Mouse (Mus musculus) Patski (cell line): ENCODE results near the gene Mroh2a. TPM values are rescaled to one million over a fixed set of nuclear protein-coding genes. Genes with fewer than 3 reads are reported as not detected.

Experiments
- ATAC-seq: fragments of 100-300 bp; one replicate; pipeline ENCODE4 v1.8.0; 2021
- CTCF ChIA-PET: fragments of 350-600 bp; sonication (Branson Sonifier 250); formaldehyde crosslinking; loops from one replicate; lab custom pipeline; 2022; ENCODE audit warnings: inconsistent platforms; lab: Charles Lee
- POLR2A ChIA-PET: fragments of 350-600 bp; sonication (Branson Sonifier 250); formaldehyde crosslinking; loops from one replicate; lab custom pipeline; 2022; ENCODE audit warnings: antibody characterized with exemption, inconsistent platforms; lab: Charles Lee
- DNase-seq: peaks from one replicate; pipeline ENCODE4 v3.0.0-alpha.2; 2011; ENCODE audit warnings: low read depth, low spot score
- H3K27me3 ChIP-seq: fragments of 371-371 bp; one replicate; pipeline ENCODE4 v1.5.1; 2021
- CTCF ChIP-seq: fragments of 100-300 bp; IDR thresholded peaks from one replicate; pipeline ENCODE4 v1.5.1; 2021
- in situ Hi-C: fragments of 300-500 bp; cut with MboI; formaldehyde crosslinking; loops from 3 replicates; pipeline ENCODE4 v1.11.1; 2018; ENCODE audit warnings: low pct_unique_long_range_greater_than_20kb, mixed read lengths
- polyA plus RNA-seq: library from polyadenylated mRNA; unstranded; gene quantifications from one replicate; pipeline ENCODE4 v1.2.3, GENCODE M21; 2021

The Mroh2a gene
- polyA plus RNA-seq, 1 experiment from 2014 or later = 2.3 TPM

- no peak for TF ChIP-seq CTCF
- no peak for DNase-seq
- in situ Hi-C loops = no loop called here
- ChIA-PET POLR2A (interaction anchor here (0.7 kb wide), 1 partner anchor 997 kb away, joined by 3 read pairs; no protein-coding TSS in a partner anchor), CTCF (interaction anchor here (0.8 to 2.5 kb wide), 6 partner anchors 9 to 66 kb away, joined by 3 to 10 read pairs (median 3); partner anchors contain the start of genes Hjurp and Trpm8)
- no peaks in the 10 kb centered on the region for H3K27me3 ChIP-seq
- ATAC-seq = no peak
Measured at GRCm38 (mm10) chr1:88211812-88212211, 15.0 kb upstream of the Mroh2a start, which contains the start of gene Ugt1a1. Ugt1a1 (plus strand) TSS chr1:88211959.

GRCm38 (mm10) chr1:88212341-88213045 is 14.3 kb upstream of the Mroh2a start:
- ATAC-seq (no peak), DNase-seq (no peak)
- in situ Hi-C loops = no loop called here
- no peak for TF ChIP-seq CTCF
- ChIA-PET CTCF (interaction anchor here (0.8 to 2.5 kb wide), 6 partner anchors 10 to 65 kb away, joined by 3 to 10 read pairs (median 3); partner anchors contain the start of genes Hjurp and Trpm8), POLR2A (no interaction called here)
- H3K27me3 ChIP-seq = no peaks in the 10 kb centered on the region

GRCm38 (mm10) chr1:88213061-88213460 is 13.7 kb upstream of the Mroh2a start:
- ATAC-seq = no peak
- in situ Hi-C loops = no loop called here
- CTCF ChIA-PET = interaction anchor here (0.8 to 2.5 kb wide), 5 partner anchors 10 to 65 kb away, joined by 3 to 10 read pairs (median 4); partner anchors contain the start of genes Hjurp and Trpm8
- POLR2A ChIA-PET = no interaction called here
- H3K27me3 ChIP-seq = no peaks in the 10 kb centered on the region
- no peak for TF ChIP-seq CTCF
- DNase-seq = no peak

GRCm38 (mm10) chr1:88213766-88214461 is 12.9 kb upstream of the Mroh2a start:
- ChIA-PET CTCF (interaction anchor here (0.8 to 2.5 kb wide), 5 partner anchors 9 to 64 kb away, joined by 3 to 10 read pairs (median 4); partner anchors contain the start of genes Hjurp and Trpm8), POLR2A (no interaction called here)
- in situ Hi-C loops = no loop called here

GRCm38 (mm10) chr1:88214462-88214952 is 12.3 kb upstream of the Mroh2a start:
- H3K27me3 ChIP-seq = no peaks in the 10 kb centered on the region
- ATAC-seq (peak; percentile 5), DNase-seq (no peak)
- ChIA-PET CTCF (interaction anchor here (2.3 to 2.5 kb wide), 2 partner anchors 8 to 64 kb away, joined by 6 to 10 read pairs; partner anchors contain the start of genes Hjurp and Trpm8), POLR2A (no interaction called here)
- in situ Hi-C loops = no loop called here
- TF ChIP-seq CTCF = no peak

More at GRCm38 (mm10) chr1:88213766-88214461, 12.9 kb upstream of the Mroh2a start:
- H3K27me3 ChIP-seq = no peaks in the 10 kb centered on the region
- no peak for DNase-seq
- peak; percentile 18 for ATAC-seq
- TF ChIP-seq CTCF = no peak

GRCm38 (mm10) chr1:88215466-88216380 is 11.1 kb upstream of the Mroh2a start:
- DNase-seq = no peak

GRCm38 (mm10) chr1:88216551-88216950 is 10.2 kb upstream of the Mroh2a start:
- in situ Hi-C loops = no loop called here
- ChIA-PET CTCF (interaction anchor here (2.4 kb wide), 1 partner anchor 8 kb away, joined by 5 read pairs; no protein-coding TSS in a partner anchor), POLR2A (no interaction called here)
- ATAC-seq = no peak
- no peaks in the 10 kb centered on the region for H3K27me3 ChIP-seq
- no peak for TF ChIP-seq CTCF
- no peak for DNase-seq

More at GRCm38 (mm10) chr1:88215466-88216380, 11.1 kb upstream of the Mroh2a start:
- no peak for ATAC-seq
- H3K27me3 ChIP-seq = no peaks in the 10 kb centered on the region
- TF ChIP-seq CTCF = no peak
- in situ Hi-C loops = no loop called here
- POLR2A ChIA-PET = no interaction called here
- CTCF ChIA-PET = interaction anchor here (0.9 to 2.3 kb wide), 3 partner anchors 20 to 62 kb away, joined by 3 to 6 read pairs (median 3); partner anchors contain the start of genes Hjurp and Trpm8

- DNase-seq (no peak), ATAC-seq (no peak)
- H3K27me3 ChIP-seq = no peaks in the 10 kb centered on the region
- in situ Hi-C loops = no loop called here
- CTCF ChIA-PET = interaction anchor here (2.4 kb wide), 1 partner anchor 9 kb away, joined by 5 read pairs; no protein-coding TSS in a partner anchor
- POLR2A ChIA-PET = interaction anchor here (0.8 kb wide), 1 partner anchor 27 kb away, joined by 3 read pairs; no protein-coding TSS in a partner anchor
- TF ChIP-seq CTCF = peak; percentile 49
Measured at GRCm38 (mm10) chr1:88217144-88217543, 9.6 kb upstream of the Mroh2a start.

DNA sequence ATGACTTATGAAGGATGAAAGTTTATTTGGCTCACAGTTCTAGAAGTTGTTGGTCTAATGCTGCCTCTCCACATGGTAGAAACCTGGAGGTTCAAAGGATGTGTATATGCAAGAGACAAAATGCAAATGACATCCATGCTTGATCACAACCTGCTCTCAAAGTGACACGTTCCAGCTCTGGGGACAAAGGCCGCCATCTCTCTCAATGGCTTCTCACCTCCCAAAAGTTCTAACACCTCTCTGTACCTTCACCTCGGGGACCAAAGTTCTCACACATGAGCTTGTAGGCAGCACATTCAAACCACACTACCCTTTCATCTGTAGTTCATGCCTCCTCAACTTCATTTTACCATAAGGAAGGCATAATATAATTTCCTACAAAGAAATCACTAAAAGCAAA is 9.2 kb upstream of the Mroh2a start:
- ChIA-PET POLR2A (interaction anchor here (0.8 kb wide), 1 partner anchor 27 kb away, joined by 3 read pairs; no protein-coding TSS in a partner anchor), CTCF (interaction anchor here (2.4 kb wide), 1 partner anchor 9 kb away, joined by 5 read pairs; no protein-coding TSS in a partner anchor)
- in situ Hi-C loops = no loop called here
- no peaks in the 10 kb centered on the region for H3K27me3 ChIP-seq
- ATAC-seq (no peak), DNase-seq (no peak)
- TF ChIP-seq CTCF = no peak
